Mouse (Mus musculus) ES-E14 (cell line): ENCODE results near the gene Timm8a1. TPM values are rescaled to one million over a fixed set of nuclear protein-coding genes. Genes with fewer than 3 reads are reported as not detected.

Experiments used
- DNase-seq: peaks from one replicate; pipeline ENCODE4 v3.0.0-alpha.2; 2013; ENCODE audit warnings: low read depth, low spot score
- H3K27ac ChIP-seq: 2 replicates; pipeline ENCODE4 v1.5.1; 2012; ENCODE audit warnings: low read depth, mild to moderate bottlenecking, low read length, moderate library complexity, mixed read lengths; ENCODE audit not compliant: poor library complexity, insufficient read depth, severe bottlenecking
- H3K36me3 ChIP-seq: 2 replicates; pipeline ENCODE4 v1.6.1; 2012; ENCODE audit warnings: mild to moderate bottlenecking, low read length, moderate library complexity, mixed read lengths; ENCODE audit not compliant: control insufficient read depth, poor library complexity, insufficient read depth, severe bottlenecking
- H3K4me1 ChIP-seq, 2 experiments: fragments of 150-350 bp in 1 of 2; sonication (generic) in 1 of 2; 2 replicates each; pipeline ENCODE4 v1.6.1; 2012; ENCODE audit warnings: low read length in 2 of 2, mild to moderate bottlenecking in 1 of 2, mixed read lengths in 1 of 2; ENCODE audit not compliant: control insufficient read depth in 2 of 2, insufficient read depth in 2 of 2, poor library complexity in 1 of 2
- H3K4me3 ChIP-seq, 2 experiments: fragments of 150-350 bp in 1 of 2; sonication (generic) in 1 of 2; 2 replicates each; pipeline ENCODE4 v1.5.1; 2012; ENCODE audit warnings: low read length in 2 of 2, low read depth in 1 of 2, mild to moderate bottlenecking in 1 of 2, mixed read lengths in 1 of 2; ENCODE audit not compliant: insufficient read depth in 1 of 2, poor library complexity in 1 of 2, severe bottlenecking in 1 of 2
- H3K9ac ChIP-seq: 2 replicates; pipeline ENCODE4 v1.6.1; 2012; ENCODE audit warnings: low read depth, mild to moderate bottlenecking, low read length, mixed read lengths; ENCODE audit not compliant: poor library complexity, insufficient read depth, severe bottlenecking
- H3K9me3 ChIP-seq: fragments of 150-350 bp; sonication (generic); 2 replicates; pipeline ENCODE4 v1.6.1; 2012; ENCODE audit warnings: low read depth, mild to moderate bottlenecking, low read length; ENCODE audit not compliant: control insufficient read depth, insufficient read depth
- CHD2 ChIP-seq: IDR thresholded peaks from 2 replicates; pipeline ENCODE4 v1.6.1; 2014; ENCODE audit warnings: mild to moderate bottlenecking, low read depth, low read length, inconsistent platforms
- HCFC1 ChIP-seq: IDR thresholded peaks from 2 replicates; pipeline ENCODE4 v1.6.1; 2012; ENCODE audit warnings: low read length, inconsistent platforms, borderline replicate concordance; ENCODE audit not compliant: insufficient read depth
- MAFK ChIP-seq: IDR thresholded peaks from 2 replicates; pipeline ENCODE4 v1.6.1; 2014; ENCODE audit warnings: mild to moderate bottlenecking, low read depth, low read length, inconsistent platforms; ENCODE audit not compliant: insufficient read depth
- ZC3H11A ChIP-seq: IDR thresholded peaks from 2 replicates; pipeline ENCODE4 v1.6.1; 2012; ENCODE audit warnings: low read depth, mild to moderate bottlenecking, inconsistent platforms, low read length, borderline replicate concordance
- ZNF384 ChIP-seq: IDR thresholded peaks from 2 replicates; pipeline ENCODE4 v1.6.1; 2012; ENCODE audit warnings: low read depth, low read length, inconsistent platforms
- in situ Hi-C, 2 experiments: fragments of 600-800 bp; cut with MboI; formaldehyde crosslinking; loops; one replicate each; pipeline ENCODE4 v1.15.1; 2025; ENCODE audit warnings: low sequenced_read_pairs in 2 of 2, inconsistent platforms in 1 of 2; ENCODE audit not compliant: unreplicated experiment in 2 of 2
- total RNA-seq: library from RNA; depleted of rRNA; stranded (reverse); fragments of 300-350 nt; gene quantifications from 2 replicates; pipeline ENCODE4 v1.2.3, GENCODE M21; 2012

Gene Timm8a1
- total RNA-seq, 1 experiment, result 42.4 TPM

- no peaks in the 10 kb centered on the region for H3K9me3 ChIP-seq
- in situ Hi-C loops, result no loop called here
- DNase-seq, result no peak
- H3K4me1 ChIP-seq, result no peaks in the 10 kb centered on the region
- H3K4me3 ChIP-seq, result no peak overlapping the region
- H3K36me3 ChIP-seq, result no peaks in the 10 kb centered on the region
- no peak overlapping the region for H3K9ac ChIP-seq
- TF ChIP-seq MAFK (no peak), HCFC1 (no peak)
- H3K27ac ChIP-seq, result no peak overlapping the region
Observed at GRCm38 (mm10) chrX:134580528-134581305, 39.1 kb upstream of the Timm8a1 start.

- in situ Hi-C loops, result no loop called here
- TF ChIP-seq ZC3H11A (no peak), CHD2 (no peak), MAFK (no peak), HCFC1 (no peak), ZNF384 (no peak)
- no peak overlapping the region for H3K9ac ChIP-seq
- H3K27ac ChIP-seq, result no peak overlapping the region
- H3K4me3 ChIP-seq, result no peak overlapping the region
- DNase-seq, result no peak
- no peaks in the 10 kb centered on the region for H3K9me3 ChIP-seq
- H3K4me1 ChIP-seq, result no peaks in the 10 kb centered on the region
- no peaks in the 10 kb centered on the region for H3K36me3 ChIP-seq
Observed at GRCm38 (mm10) chrX:134577896-134578295, 36.2 kb upstream of the Timm8a1 start.

- Histone ChIP-seq H3K9ac (no peak overlapping the region), H3K27ac (no peak overlapping the region), H3K4me1 (no peaks in the 10 kb centered on the region), H3K4me3 (no peak overlapping the region), H3K36me3 (no peaks in the 10 kb centered on the region), H3K9me3 (no peaks in the 10 kb centered on the region)
- DNase-seq, result no peak
- in situ Hi-C loops, result no loop called here
- TF ChIP-seq ZNF384 (no peak), MAFK (no peak), HCFC1 (no peak), CHD2 (no peak), ZC3H11A (no peak)
Observed at GRCm38 (mm10) chrX:134566536-134567222, 25.0 kb upstream of the Timm8a1 start.

- Histone ChIP-seq H3K9me3 (no peaks in the 10 kb centered on the region), H3K9ac (no peak overlapping the region), H3K4me1 (no peaks in the 10 kb centered on the region), H3K27ac (no peak overlapping the region), H3K4me3 (no peak overlapping the region), H3K36me3 (no peaks in the 10 kb centered on the region)
- in situ Hi-C loops, result no loop called here
- DNase-seq, result no peak
- TF ChIP-seq CHD2 (no peak), ZC3H11A (no peak), HCFC1 (no peak), ZNF384 (no peak), MAFK (no peak)
Observed at GRCm38 (mm10) chrX:134564326-134564725, 22.7 kb upstream of the Timm8a1 start.
